ENCODE assay signal across 16 mouse cellular contexts in the genomic region with DNA sequence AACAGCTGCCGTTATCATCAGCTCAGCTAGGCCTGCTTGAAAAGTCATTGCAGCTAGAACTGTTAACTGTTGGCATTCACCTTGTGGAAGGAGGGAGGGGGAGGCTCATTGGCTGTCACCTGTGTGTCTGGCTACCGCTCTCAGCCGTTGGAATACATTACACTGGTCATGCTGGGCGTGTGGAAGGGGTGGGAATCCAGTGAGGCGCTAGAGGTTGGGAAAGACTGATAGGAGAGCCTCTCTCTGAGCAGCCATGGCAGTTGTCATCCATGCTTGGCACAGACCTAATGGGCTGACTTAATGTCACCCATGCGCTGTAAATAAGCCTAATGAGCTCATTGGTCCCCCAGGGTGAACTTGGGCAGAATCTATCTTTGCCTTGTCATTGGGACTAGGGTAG.
A peak's percentile ranks its signal among the peaks of the same experiment; 100 is the strongest.
DNase-seq lines count a peak whose midpoint lies in the region; ATAC-seq and TF ChIP-seq lines count a peak whose summit lies in the region.
"Had no signal": no experiment of that assay in that cellular context is flagged by ENCODE, and none has a peak within 500 bp of the region (broad histone marks: within the 10 kb centered on the region; RNA-seq: fewer than 3 reads in every experiment).

No protein-coding gene starts in this region.

- no peak for DNase-seq in gastrocnemius, adult 2 months
- no peak for DNase-seq in gastrocnemius, postnatal 10 days
- no peak for DNase-seq in hindbrain, embryonic 14.5 days (ENCODE audit: low spot score)
- no peak for DNase-seq in hindbrain, embryonic 11.5 days (ENCODE audit: low spot score)
- peak; percentile 53 to 57 for DNase-seq in heart, postnatal 10 days
- peak; percentile 9 for DNase-seq in neural tube, embryonic 10.5 days (ENCODE audit: extremely low spot score, low spot score)
- DNase-seq: adrenal gland, postnatal 10 days; cerebellum, adult 8-10 months; embryo, embryonic 11 days; kidney, postnatal 10 days; midbrain, embryonic 14.5 days had no signal

- no peak overlapping the region for H3K9ac ChIP-seq in hindbrain, embryonic 14.5 days
- no peak overlapping the region for H3K9ac ChIP-seq in hindbrain, embryonic 11.5 days (ENCODE audit: low read depth, low read length)
- H3K9ac ChIP-seq in kidney, embryonic 14.5 days (ENCODE audit: low read depth, low read length) = no peak overlapping the region
- H3K9ac ChIP-seq: lung, embryonic 15.5 days had no signal

- no peaks in the 10 kb centered on the region for H3K36me3 ChIP-seq in hindbrain, embryonic 14.5 days (replicated peaks; ENCODE audit: control insufficient read depth, insufficient read depth)
- H3K36me3 ChIP-seq in hindbrain, embryonic 11.5 days (ENCODE audit: control insufficient read depth, insufficient read depth, low read length) = no peaks in the 10 kb centered on the region
- no peaks in the 10 kb centered on the region for H3K36me3 ChIP-seq in kidney, embryonic 14.5 days (ENCODE audit: control insufficient read depth, insufficient read depth, low read length)
- H3K36me3 ChIP-seq: G1E; lung, embryonic 15.5 days had no signal

- 0 out of 2 replicates have a peak overlapping the region, but pooled peaks have one; percentile 24 for H3K27ac ChIP-seq in gastrocnemius, adult 2 months
- H3K27ac ChIP-seq in hindbrain, embryonic 14.5 days = no peak overlapping the region
- H3K27ac ChIP-seq in hindbrain, embryonic 11.5 days (ENCODE audit: low read depth, low read length) = no peak overlapping the region
- no peak overlapping the region for H3K27ac ChIP-seq in kidney, embryonic 14.5 days (ENCODE audit: low read depth, low read length)
- H3K27ac ChIP-seq: lung, embryonic 15.5 days had no signal

- 62% methylated on average over 6 of the region's 6 CpGs for WGBS in hindbrain, embryonic 14.5 days
- WGBS in hindbrain, embryonic 11.5 days = 86% methylated on average over 6 of the region's 6 CpGs
- 80% methylated on average over 6 of the region's 6 CpGs for WGBS in kidney, embryonic 14.5 days

- H3K4me2 ChIP-seq in hindbrain, embryonic 14.5 days (replicated peaks) = no peak overlapping the region
- no peak overlapping the region for H3K4me2 ChIP-seq in hindbrain, embryonic 11.5 days (replicated peaks; ENCODE audit: low read depth, low read length)
- no peak overlapping the region for H3K4me2 ChIP-seq in kidney, embryonic 14.5 days (replicated peaks; ENCODE audit: low read depth, low read length)
- H3K4me2 ChIP-seq: lung, embryonic 15.5 days had no signal

- no peaks in the 10 kb centered on the region for H3K27me3 ChIP-seq in hindbrain, embryonic 14.5 days (ENCODE audit: control insufficient read depth, insufficient read depth, low read length)
- no peaks in the 10 kb centered on the region for H3K27me3 ChIP-seq in hindbrain, embryonic 11.5 days (ENCODE audit: control insufficient read depth, insufficient read depth, low read length)
- H3K27me3 ChIP-seq in kidney, embryonic 14.5 days (ENCODE audit: control insufficient read depth, insufficient read depth, low read length) = no peaks in the 10 kb centered on the region
- H3K27me3 ChIP-seq: lung, embryonic 15.5 days had no signal

- intact Hi-C loops in gastrocnemius, adult 2 months (cut with DNase I) = loop anchor here (10.0 kb wide), 1 partner anchor 377 kb away; a partner anchor contains a TSS
- intact Hi-C loops in heart, postnatal 10 days (cut with DNase I) = loop anchor here (10.0 kb wide), 1 partner anchor 827 kb away; no protein-coding TSS in a partner anchor

- H3K9me3 ChIP-seq in hindbrain, embryonic 14.5 days (ENCODE audit: control insufficient read depth, low read length) = no peaks in the 10 kb centered on the region
- no peaks in the 10 kb centered on the region for H3K9me3 ChIP-seq in hindbrain, embryonic 11.5 days (ENCODE audit: control insufficient read depth, low read length)
- H3K9me3 ChIP-seq in kidney, embryonic 14.5 days (ENCODE audit: control insufficient read depth, low read length) = no peaks in the 10 kb centered on the region
- H3K9me3 ChIP-seq: G1E; lung, embryonic 15.5 days had no signal

- H3K4me3 ChIP-seq in gastrocnemius, adult 2 months = no peak overlapping the region
- H3K4me3 ChIP-seq in hindbrain, embryonic 14.5 days (replicated peaks; ENCODE audit: low read length) = no peak overlapping the region
- H3K4me3 ChIP-seq in hindbrain, embryonic 11.5 days (ENCODE audit: low read depth, low read length) = no peak overlapping the region
- H3K4me3 ChIP-seq in kidney, embryonic 14.5 days (ENCODE audit: low read length) = no peak overlapping the region
- H3K4me3 ChIP-seq: erythroblast, embryonic 14.5 days; lung, embryonic 15.5 days had no signal

- TF ChIP-seq CTCF in gastrocnemius, adult 2 months (IDR thresholded peaks at IDR 0.05) = no peak

- ATAC-seq in hindbrain, embryonic 14.5 days (ENCODE audit: low FRiP score) = 0 out of 2 replicates have a peak, but pooled peaks have one; percentile 9
- ATAC-seq in hindbrain, embryonic 11.5 days (ENCODE audit: low FRiP score) = no peak
- no peak for ATAC-seq in kidney, embryonic 14.5 days (ENCODE audit: low FRiP score, low TSS enrichment)
- ATAC-seq: intestine, postnatal 0 days had no signal

- peaks cover 3% of the 10 kb centered on the region for H3K4me1 ChIP-seq in hindbrain, embryonic 14.5 days (replicated peaks; ENCODE audit: control insufficient read depth, insufficient read depth, low read length)
- H3K4me1 ChIP-seq in hindbrain, embryonic 11.5 days (replicated peaks; ENCODE audit: control insufficient read depth, insufficient read depth, low read length) = no peaks in the 10 kb centered on the region
- H3K4me1 ChIP-seq in kidney, embryonic 14.5 days (ENCODE audit: control insufficient read depth, insufficient read depth, low read length) = no peaks in the 10 kb centered on the region; the same call in 1 of the 2 replicates

Comparison
In these comparisons a context has a peak if more than half of its experiments do, and no peak if none do; other contexts are left out.
1. DNase-seq: peak in heart, postnatal 10 days (2 of 2) and neural tube, embryonic 10.5 days (single experiment); none in gastrocnemius, adult 2 months (single experiment), gastrocnemius, postnatal 10 days (single experiment), hindbrain, embryonic 14.5 days (single experiment) and hindbrain, embryonic 11.5 days (single experiment).